Mouse (Mus musculus): ENCODE data around the gene Reps2. TPM values are rescaled to one million over a fixed set of nuclear protein-coding genes. Genes with fewer than 3 reads are reported as not detected.
A peak's percentile ranks its signal among the peaks of the same experiment; 100 is the strongest.

Gene Reps2
- total RNA-seq, 2 experiments from 2014 or later = 0.45 to 9.2 TPM

DNA sequence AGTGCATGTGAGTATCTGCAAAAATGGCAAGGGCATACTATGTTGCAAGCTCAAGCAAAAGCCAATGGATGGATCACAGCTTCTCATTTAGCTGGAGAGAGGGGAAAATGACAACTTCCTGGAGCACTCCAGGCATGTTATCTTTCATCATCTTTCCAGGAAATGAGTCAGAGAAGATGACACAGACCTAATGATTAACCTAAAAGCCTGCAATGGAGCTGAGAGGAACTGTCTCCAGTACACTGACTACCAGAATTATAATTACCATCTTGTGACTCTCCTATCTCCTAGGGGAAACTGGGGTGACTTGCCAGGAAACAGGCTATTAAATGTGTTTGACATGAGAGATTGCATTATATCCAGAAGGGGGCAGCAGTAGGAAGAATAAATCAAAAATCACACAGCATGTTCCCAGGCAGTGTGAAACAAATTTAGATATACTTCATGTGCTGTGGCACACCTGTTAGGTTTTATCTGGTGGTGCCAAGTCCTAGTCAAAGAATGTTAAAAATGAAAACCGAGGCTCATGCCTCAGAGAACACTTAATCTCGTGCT is 132.9 kb downstream of the Reps2 start:
- ATAC-seq (replicated peaks; ENCODE audit: low FRiP score, poor library complexity, severe bottlenecking) = no peak

DNA sequence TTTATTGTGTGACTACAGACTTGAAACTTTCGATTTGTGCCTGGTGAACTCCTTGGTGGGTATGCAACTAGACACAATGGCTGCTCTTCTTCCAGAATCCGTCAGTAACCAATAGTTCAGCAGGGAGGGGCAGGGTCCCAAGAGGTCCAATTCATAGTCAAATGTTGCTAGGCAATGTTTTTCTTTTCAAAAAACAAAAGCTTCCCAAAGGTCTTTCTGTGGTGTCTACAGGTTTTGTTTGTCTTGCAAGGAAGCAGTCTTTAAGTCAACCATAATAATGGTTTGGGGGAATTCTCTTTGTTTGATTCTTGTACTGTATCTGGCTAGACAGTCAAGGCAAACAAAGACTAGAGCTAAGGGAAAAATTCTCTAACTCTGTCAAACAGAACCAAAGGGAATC is 138.3 kb downstream of the Reps2 start:
- ATAC-seq (replicated peaks; ENCODE audit: low FRiP score, poor library complexity, severe bottlenecking) = no peak

DNA sequence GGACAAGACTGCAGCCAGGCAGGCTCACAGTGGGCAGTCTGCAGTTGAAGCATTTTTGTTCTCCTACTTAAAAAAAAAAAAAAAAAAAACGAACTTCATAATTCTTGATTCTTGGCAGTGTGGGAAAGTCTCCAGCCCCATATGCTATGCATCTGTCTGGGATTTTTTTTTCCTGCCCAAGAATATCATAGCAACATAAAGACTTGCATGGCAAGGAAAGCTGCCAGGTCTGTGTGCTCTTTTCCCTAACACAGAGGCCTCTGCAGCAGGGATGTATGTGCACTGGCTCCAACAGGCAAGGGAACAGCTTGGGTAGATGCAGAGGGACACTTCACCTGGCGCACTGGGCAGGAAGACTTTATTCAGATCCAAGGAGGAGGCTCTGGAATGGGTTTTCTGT is 140.0 kb downstream of the Reps2 start:
- ATAC-seq (replicated peaks; ENCODE audit: low FRiP score, poor library complexity, severe bottlenecking) = no peak

DNA sequence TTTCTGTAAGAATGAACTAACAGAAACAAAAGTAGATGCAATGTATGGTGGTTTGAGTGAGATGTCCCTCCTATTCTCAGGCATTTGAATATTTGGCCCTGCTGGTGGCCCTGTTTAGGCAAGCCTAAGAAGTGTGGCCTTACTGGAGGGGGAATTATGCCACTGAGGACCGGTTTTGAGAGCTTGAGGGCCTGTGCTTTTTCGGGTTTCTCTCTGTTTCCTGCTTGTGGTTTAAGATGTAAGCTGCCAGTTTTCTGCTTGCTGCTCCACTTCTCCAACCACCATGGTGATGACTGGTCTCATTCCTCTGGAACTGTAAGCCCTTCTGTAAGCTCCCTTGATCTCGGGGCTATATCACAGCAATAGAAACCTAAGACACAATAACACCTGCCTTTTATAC is 142.5 kb downstream of the Reps2 start:
- no peak for ATAC-seq (replicated peaks; ENCODE audit: low FRiP score, poor library complexity, severe bottlenecking)

DNA sequence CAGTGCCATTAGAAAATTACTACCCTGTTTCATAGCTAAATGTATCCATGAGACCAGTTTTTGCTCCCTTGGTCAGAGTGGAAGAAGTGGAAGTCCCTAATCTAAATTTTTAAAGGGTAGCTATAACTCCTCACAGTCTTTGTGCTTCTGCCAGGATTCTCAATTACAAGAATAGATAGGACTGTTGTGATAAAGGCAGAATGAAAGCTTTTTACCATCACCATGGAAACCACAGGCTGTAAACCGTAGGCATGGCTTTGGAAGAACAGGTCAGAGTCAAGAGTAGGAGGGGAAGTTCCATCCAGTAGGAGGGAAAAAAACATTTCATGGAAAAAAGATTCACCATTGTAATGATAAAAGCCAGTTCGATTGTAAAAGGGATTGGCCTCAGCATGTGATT is 147.0 kb downstream of the Reps2 start:
- ATAC-seq (replicated peaks; ENCODE audit: low FRiP score, poor library complexity, severe bottlenecking) = no peak

DNA sequence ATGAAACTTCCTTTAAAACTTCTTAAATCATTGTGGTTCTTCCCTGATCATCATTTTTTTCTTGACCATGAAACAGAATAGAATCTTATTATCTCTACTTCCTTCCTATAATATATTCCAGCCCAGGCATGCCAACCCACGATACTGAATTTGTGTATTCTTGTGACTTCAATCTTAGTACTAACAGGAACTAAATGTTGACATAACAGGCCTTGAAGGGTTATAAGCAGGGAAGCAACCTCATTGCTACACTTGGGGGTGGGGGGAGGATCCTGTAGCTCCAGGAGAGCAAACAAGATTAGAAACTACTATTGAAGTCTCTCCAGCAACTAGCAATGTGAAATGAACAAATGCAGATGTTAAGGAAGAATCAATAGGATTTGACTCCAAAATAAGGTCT is 154.8 kb downstream of the Reps2 start:
- ATAC-seq (replicated peaks; ENCODE audit: low FRiP score, poor library complexity, severe bottlenecking) = no peak

DNA sequence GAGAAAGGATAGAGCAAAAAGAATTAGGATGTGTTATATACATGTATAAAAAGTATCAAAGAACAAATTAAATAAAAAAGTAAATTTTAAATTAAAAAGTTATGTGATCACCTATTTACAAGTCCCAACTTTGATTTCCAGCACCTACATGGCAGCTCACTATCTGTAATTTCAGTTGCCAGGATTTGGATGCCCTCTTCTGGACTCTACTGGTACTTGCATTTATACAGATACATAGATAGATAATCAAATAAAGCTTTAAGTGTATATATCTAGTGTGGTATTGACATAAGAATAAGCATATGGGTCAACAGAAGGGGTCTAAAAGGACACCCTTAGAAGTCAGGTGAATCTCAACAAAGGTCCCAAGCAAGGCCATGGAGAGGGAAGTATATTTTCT is 155.7 kb downstream of the Reps2 start:
- no peak for ATAC-seq (replicated peaks; ENCODE audit: low FRiP score, poor library complexity, severe bottlenecking)

DNA sequence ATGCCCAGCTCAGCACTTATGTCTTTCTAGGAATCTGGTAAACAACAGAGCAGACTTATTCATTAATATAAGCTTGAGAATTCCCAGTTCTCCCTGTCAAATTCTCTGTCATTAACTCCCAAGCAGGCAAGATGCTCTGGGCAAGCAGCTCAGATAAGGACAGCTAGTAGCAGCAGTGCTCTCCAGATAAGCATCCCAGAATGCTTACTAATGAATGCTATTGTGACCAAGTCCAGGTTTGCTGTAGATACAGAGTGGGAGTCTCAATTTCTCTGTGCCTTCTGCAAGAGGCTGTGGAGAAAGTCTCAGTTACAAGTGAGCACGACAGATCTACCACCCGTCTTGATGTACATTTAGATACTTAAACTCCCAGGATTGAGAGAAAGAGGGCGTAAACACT is 173.2 kb downstream of the Reps2 start:
- peak; percentile 99 for ATAC-seq (replicated peaks; ENCODE audit: low FRiP score, poor library complexity, severe bottlenecking)

DNA sequence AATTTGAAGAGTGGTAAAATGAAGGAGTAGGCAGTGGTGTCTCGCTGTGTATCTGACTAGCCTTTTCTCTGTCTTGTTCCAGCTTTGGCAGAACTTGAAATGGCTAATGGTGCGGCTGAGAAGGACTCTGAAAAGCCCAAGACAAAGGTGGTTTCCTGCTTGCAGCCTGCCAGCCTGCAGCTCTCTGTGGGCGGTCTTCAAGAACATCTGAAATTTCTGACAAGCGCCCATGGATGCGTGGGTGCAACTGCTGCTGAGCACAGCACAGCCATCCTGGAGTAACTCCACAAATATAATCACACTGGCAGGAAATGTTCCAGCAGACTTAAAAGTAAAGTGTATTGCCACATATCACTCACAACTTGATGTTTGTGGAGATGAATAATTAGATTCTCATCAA is 181.3 kb downstream of the Reps2 start:
- no peak for ATAC-seq (replicated peaks; ENCODE audit: low FRiP score, poor library complexity, severe bottlenecking)

DNA sequence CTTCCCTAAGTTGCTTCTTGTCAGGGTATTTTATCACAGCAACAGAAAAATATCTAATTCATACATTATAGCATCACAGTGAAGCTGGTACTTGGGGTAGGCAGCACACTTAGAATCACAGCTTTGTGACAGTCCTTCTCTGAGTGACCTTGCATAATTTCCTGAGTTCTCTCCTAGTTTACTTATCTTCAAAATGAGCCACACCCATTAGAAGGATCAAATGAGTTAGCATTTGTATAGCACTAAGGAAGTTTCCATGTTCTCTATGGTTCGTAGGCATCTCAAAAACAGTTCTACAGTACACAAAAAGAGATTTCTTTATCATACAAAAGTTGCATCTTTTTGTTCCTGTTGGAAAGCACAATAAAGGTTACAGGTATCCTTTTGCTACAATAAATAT is 187.0 kb downstream of the Reps2 start:
- ATAC-seq (replicated peaks; ENCODE audit: low FRiP score, poor library complexity, severe bottlenecking) = peak; percentile 93

DNA sequence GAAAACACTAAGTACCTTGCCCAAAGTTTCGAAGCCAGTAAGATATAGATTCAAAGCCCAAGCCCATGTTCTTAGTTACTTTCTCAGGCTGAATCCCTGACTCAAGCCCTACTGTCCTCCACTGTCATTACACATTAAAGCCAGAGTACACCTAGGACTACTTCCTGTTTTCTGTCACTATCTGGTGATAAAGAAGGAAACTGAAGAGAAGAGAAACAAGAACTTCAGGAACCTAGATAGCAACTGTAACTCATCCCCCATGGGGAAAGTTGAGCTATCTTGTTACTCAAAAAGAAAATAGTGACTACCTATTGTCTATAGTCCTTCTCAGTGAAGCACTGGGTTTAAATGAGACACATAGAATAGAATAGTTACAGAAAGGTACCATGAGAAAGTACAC is 188.1 kb downstream of the Reps2 start:
- no peak for ATAC-seq (replicated peaks; ENCODE audit: low FRiP score, poor library complexity, severe bottlenecking)

DNA sequence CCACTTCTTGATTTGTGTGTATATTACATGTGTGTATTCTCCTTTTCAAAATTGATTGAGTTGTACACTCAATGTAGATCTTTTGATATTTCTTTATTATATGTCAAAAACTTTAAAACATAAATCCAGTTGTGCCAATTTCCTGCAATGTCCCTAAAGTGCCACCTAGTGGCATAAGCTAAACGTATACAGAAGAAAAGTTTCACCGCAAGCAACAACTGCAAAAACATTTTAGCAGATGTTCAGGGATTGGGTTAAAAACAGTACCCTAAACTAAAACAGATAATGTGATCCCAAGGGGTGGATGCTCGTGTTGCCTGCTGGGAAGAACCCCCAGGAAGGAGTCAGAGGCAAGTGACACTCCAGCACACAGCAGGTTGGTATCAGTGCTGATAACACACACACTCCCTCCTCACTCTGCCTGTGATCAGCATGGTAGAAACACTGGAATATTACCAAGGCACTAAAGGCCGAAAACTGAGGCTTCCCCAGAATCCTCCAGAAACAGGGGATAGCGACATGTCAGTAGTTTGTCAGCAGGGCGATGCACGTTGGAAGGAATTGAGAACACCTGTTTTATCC is 189.5 kb downstream of the Reps2 start:
- peak; percentile 64 for ATAC-seq (replicated peaks; ENCODE audit: low FRiP score, poor library complexity, severe bottlenecking)

DNA sequence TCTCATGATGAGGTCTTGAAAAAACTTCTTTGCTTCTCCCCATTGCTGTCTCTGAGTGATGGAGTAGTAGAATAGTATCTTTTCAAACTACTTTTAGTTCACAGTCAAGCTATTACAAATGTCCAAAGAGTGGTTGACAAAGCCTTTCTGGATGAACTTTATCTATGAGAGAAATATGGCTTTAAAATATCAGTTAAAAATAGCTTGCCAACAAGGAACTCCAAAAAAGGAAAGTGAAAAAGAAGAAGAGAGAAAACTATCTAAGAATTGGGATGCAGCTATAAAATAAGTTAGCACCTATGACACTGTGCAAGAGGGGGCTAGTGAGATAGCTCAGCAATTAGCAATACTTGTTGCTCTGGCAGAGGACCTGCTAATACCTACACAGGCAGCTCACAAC is 190.8 kb downstream of the Reps2 start:
- no peak for ATAC-seq (replicated peaks; ENCODE audit: low FRiP score, poor library complexity, severe bottlenecking)

DNA sequence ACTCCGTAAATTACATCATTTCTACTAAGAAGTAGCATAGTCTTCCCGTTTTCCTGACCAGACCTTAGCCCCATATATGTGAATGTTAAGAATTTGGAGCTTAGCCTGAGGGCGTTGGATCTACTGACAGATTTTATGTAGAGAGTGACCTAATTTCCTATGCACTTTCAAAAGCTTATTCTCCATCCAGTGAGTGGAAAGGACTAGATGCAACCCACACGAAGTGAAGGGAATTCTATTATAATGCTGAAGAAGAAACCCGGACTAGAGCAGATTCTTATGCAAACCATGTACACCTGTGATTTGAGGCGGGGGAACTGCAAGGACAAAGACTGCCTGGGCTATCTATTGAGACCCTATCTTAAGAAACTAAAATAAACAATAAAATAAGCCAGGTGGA is 195.5 kb downstream of the Reps2 start:
- ATAC-seq (replicated peaks; ENCODE audit: low FRiP score, poor library complexity, severe bottlenecking) = no peak

DNA sequence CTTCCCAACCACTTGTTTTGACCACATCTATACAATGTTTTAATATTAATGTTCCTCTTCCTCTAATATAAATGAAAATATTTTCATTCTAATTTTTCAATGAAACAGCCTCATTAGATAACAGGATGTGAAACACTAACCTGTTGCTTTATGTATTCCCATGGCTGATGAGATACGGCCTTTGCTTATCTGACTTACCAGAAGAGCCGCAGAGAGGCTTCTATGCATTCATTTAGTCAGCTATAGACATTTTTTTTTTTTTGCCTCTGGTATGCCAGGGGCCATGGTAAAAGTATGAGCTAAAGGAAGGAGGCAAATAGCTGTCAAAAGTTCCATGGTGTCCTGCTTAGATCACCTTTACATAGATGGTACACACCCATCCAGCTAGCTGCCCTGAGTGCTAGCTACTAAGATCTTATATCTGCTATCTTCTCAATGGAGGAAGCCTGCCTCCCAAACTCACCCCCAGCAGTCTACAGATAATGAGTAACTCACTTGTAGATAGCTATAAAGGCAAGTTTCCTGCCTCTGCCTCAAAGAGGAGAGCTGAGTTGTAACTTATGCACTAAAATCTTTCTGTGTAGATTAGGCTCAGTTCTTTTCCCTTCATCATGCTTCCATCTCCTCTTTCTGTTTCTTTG is 196.7 kb downstream of the Reps2 start:
- peak; percentile 46; the same call in 1 of the 2 replicates for ATAC-seq (replicated peaks; ENCODE audit: low FRiP score, poor library complexity, severe bottlenecking)

DNA sequence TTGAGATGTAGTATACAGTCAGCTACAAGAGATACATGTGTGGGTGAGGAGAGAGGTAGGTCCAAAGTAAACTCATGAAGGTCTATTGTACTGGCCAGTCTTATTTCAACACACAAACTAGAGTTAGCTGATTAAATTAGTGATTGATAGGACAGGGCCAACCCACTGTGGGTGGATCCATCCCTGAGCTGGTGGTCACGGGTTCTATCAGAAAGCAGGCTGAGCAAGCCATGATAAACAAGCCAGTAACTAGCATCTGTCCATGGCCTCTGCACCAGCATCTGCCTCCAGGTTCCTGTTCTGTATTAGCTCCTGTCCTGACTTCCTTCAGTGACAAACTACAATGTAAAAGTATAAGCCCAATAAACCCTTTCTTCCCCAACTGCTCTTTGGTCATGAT is 200.1 kb downstream of the Reps2 start:
- ATAC-seq (replicated peaks; ENCODE audit: low FRiP score, poor library complexity, severe bottlenecking) = peak; percentile 58; the same call in 1 of the 2 replicates

DNA sequence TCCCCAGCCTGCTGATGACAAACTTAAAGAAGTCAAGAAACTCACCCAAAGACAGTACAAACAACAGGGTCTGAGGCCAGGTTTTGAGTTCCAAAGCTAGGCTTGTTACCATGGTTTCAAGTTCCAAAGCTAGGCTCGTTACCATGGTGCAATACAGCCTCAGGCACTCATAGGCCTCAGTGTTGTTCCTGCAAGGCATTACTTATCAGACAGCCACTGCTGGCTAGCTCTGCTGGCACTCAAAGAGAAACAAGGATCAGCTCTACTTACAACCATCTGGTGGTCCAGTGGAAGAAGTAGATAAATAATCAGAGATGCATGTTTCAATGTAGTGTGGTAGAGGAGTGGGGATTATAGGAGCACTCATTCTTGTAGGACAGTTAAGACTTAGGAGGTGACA is 200.5 kb downstream of the Reps2 start:
- ATAC-seq (replicated peaks; ENCODE audit: low FRiP score, poor library complexity, severe bottlenecking) = peak; percentile 52; the same call in 1 of the 2 replicates

DNA sequence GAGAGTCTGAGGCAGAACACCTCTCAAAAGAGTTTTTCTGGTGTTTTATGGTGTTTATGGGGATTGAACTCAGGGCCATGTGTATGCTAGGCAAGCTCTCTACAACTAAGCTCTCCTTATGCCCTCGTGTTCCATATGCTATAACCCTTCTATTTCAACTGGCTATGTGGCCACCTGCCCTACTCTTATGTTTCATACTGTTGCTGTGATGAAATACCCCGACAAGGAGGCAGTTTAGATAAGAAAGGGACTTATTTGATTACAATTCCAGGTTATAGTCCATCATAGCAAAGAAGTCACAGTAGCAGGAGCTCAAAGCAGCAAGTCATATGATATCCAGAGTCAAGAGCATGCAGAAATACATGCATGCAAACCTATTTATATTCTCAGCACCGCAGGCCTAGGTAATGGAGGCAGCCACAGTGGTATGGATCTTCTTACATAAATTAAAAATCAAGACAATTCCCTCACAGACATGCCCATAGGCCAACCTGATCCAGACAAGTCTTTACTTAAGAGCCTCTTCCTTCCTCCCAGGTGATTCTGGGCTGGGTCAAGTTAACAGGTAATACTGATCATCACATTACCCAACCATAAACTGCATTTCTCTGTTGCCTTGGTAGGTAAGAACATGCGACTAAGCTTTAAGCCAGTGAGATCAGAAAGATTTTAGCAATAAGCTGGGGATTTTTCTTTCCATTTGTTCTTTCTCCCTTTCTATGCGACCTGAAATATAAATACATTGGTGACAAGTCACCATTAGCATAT is 210.5 kb downstream of the Reps2 start:
- no peak for ATAC-seq (replicated peaks; ENCODE audit: low FRiP score, poor library complexity, severe bottlenecking)

DNA sequence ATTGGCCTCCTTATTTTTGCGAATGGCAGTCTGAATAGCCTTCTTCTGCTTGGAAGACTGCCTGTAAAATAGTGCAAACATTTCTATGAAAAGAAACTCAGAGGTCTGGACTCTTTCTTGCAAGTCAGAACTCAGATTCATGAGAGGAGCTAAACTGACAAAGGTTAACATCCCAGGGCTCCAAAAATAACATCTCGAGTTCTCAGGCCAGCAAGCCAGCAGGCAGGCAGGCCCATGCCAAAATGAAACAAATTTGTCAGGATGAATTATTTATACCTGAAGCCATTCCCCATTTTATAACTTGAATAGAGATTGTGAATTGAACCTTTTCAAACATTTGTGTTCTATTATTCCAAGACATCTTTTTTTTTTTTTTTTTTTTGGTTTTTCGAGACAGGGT is 215.8 kb downstream of the Reps2 start:
- no peak for ATAC-seq (replicated peaks; ENCODE audit: low FRiP score, poor library complexity, severe bottlenecking)

DNA sequence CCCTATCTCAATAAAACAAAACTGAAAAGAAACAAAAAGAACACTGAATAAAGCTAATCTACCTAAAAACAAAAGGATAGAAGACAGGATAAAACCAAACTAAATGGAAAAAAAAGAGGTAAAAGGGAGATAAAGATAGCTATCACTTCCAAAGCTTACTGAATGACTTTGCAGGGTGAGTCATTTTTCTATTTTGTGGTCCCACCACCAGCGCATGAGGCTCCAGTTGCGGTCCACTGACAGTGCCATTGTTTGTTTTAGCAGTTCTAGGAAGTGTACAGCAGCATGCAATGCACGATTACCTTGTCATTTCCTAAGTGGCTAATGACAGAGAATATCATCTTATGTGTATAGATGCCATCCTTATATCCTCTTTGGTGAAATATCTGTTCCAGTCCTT is 224.0 kb downstream of the Reps2 start:
- no peak for ATAC-seq (replicated peaks; ENCODE audit: low FRiP score, poor library complexity, severe bottlenecking)

DNA sequence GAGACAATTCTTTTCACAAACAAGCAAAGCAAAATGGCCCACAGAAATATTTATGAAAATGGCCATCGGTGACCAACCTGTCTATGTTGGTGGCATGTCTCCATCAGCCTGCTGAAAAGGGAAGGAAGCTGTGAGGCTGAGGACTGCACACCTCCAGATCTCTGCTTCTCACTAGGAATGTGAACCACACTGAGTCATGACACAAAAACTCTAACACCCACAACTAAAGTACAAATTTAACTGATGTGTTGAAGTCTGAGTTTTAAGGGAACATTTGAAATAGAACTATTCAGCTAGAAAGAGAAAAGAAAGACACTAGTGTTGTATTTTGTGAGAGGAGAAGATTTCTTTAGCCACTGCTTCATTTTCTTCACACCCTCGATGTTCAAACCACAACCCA is 230.3 kb downstream of the Reps2 start:
- ATAC-seq (replicated peaks; ENCODE audit: low FRiP score, poor library complexity, severe bottlenecking) = no peak
